Mouse (Mus musculus): ENCODE data around the gene Pmm2. TPM values are rescaled to one million over a fixed set of nuclear protein-coding genes. Genes with fewer than 3 reads are reported as not detected.

Gene Pmm2
- total RNA-seq, 2 experiments from 2014 or later = 33.7 to 33.8 TPM

- DNase-seq (ENCODE audit: low spot score in 2 of 2) = no peak
- intact Hi-C loops (cut with DNase I) = no loop called here
Measured at GRCm38 (mm10) chr16:8675559-8675958, 38.1 kb downstream of the Pmm2 start.

GRCm38 (mm10) chr16:8676228-8676627, 38.8 kb downstream of the Pmm2 start:
- DNase-seq (ENCODE audit: low spot score in 2 of 2) = no peak
- intact Hi-C loops (cut with DNase I) = loop anchor here (1.0 to 2.0 kb wide), 2 partner anchors 182 to 269 kb away; no protein-coding TSS in a partner anchor

- DNase-seq (ENCODE audit: low spot score in 2 of 2) = peak; percentile 34 to 51
- intact Hi-C loops (cut with DNase I) = loop anchor here (1.0 to 2.0 kb wide), 2 partner anchors 182 to 270 kb away; no protein-coding TSS in a partner anchor
Measured at GRCm38 (mm10) chr16:8676800-8677199, 39.3 kb downstream of the Pmm2 start.

GRCm38 (mm10) chr16:8678035-8678434, 40.6 kb downstream of the Pmm2 start:
- DNase-seq (ENCODE audit: low spot score in 2 of 2) = no peak

GRCm38 (mm10) chr16:8678676-8679075, 41.2 kb downstream of the Pmm2 start:
- DNase-seq (ENCODE audit: low spot score in 2 of 2) = no peak
- intact Hi-C loops (cut with DNase I) = no loop called here

More at GRCm38 (mm10) chr16:8678035-8678434, 40.6 kb downstream of the Pmm2 start:
- intact Hi-C loops (cut with DNase I) = no loop called here

- DNase-seq (ENCODE audit: low spot score in 2 of 2) = no peak
- intact Hi-C loops (cut with DNase I) = no loop called here
Measured at GRCm38 (mm10) chr16:8679780-8680179, 42.3 kb downstream of the Pmm2 start.

- no peak for DNase-seq (ENCODE audit: low spot score in 2 of 2)
- intact Hi-C loops (cut with DNase I) = no loop called here
Measured at GRCm38 (mm10) chr16:8680470-8680869, 43.0 kb downstream of the Pmm2 start, which contains the start of gene Gm5767. Gene Gm5767 (plus strand): TSS chr16:8680770.

GRCm38 (mm10) chr16:8685087-8685486, 47.6 kb downstream of the Pmm2 start:
- intact Hi-C loops (cut with DNase I) = loop anchor here (5.0 kb wide), 2 partner anchors 82 to 182 kb away; no protein-coding TSS in a partner anchor
- DNase-seq (ENCODE audit: low spot score in 2 of 2) = no peak

GRCm38 (mm10) chr16:8686121-8686870, 48.8 kb downstream of the Pmm2 start:
- peak; percentile 85 to 91 for DNase-seq (ENCODE audit: low spot score in 2 of 2)
- intact Hi-C loops (cut with DNase I) = loop anchor here (5.0 kb wide), 2 partner anchors 81 to 181 kb away; no protein-coding TSS in a partner anchor

- no peak for DNase-seq (ENCODE audit: low spot score in 2 of 2)
- intact Hi-C loops (cut with DNase I) = loop anchor here (5.0 kb wide), 2 partner anchors 80 to 180 kb away; no protein-coding TSS in a partner anchor
Measured at GRCm38 (mm10) chr16:8686871-8687535, 49.5 kb downstream of the Pmm2 start.

- intact Hi-C loops (cut with DNase I) = loop anchor here (5.0 kb wide), 2 partner anchors 80 to 180 kb away; no protein-coding TSS in a partner anchor
- DNase-seq (ENCODE audit: low spot score in 2 of 2) = no peak
Measured at GRCm38 (mm10) chr16:8687559-8688112, 50.2 kb downstream of the Pmm2 start.

GRCm38 (mm10) chr16:8689979-8690656, 52.6 kb downstream of the Pmm2 start:
- intact Hi-C loops (cut with DNase I) = loop anchor here (5.0 kb wide), 2 partner anchors 77 to 177 kb away; no protein-coding TSS in a partner anchor
- DNase-seq (ENCODE audit: low spot score in 2 of 2) = peak; percentile 53 to 57

GRCm38 (mm10) chr16:8691206-8691605, 53.7 kb downstream of the Pmm2 start:
- intact Hi-C loops (cut with DNase I) = no loop called here
- DNase-seq (ENCODE audit: low spot score in 2 of 2) = no peak

- no peak for DNase-seq (ENCODE audit: low spot score in 2 of 2)
- intact Hi-C loops (cut with DNase I) = no loop called here
Measured at GRCm38 (mm10) chr16:8699556-8699955, 62.1 kb downstream of the Pmm2 start.

GRCm38 (mm10) chr16:8700586-8700985, 63.1 kb downstream of the Pmm2 start:
- no peak for DNase-seq (ENCODE audit: low spot score in 2 of 2)
- intact Hi-C loops (cut with DNase I) = no loop called here

GRCm38 (mm10) chr16:8711998-8712397, 74.5 kb downstream of the Pmm2 start:
- intact Hi-C loops (cut with DNase I) = no loop called here
- no peak for DNase-seq (ENCODE audit: low spot score in 2 of 2)
